Mouse (Mus musculus): ENCODE measurements around the gene Gm17604.

The Gm17604 gene

GRCm38 (mm10) chrX:165004779-165005324 is at the start of gene Gm17604:
Gene Gm17604, minus strand, starts transcription at chrX:165004829.
- no peak for DNase-seq

- no peak for DNase-seq
These were observed 45.3 kb upstream of the Gm17604 start for GRCm38 (mm10) chrX:165049929-165050328.

GRCm38 (mm10) chrX:165003141-165003540 is 1.5 kb downstream of the Gm17604 start:
- DNase-seq = no peak

- peak; percentile 65 for DNase-seq
These were observed 24.3 kb downstream of the Gm17604 start, which contains the start of the genes Mospd2 and Fancb for GRCm38 (mm10) chrX:164980193-164980775. Gene Mospd2, minus strand, starts transcription at chrX:164980375. Gene Fancb, plus strand, starts transcription at chrX:164980592.

- no peak for DNase-seq
These were observed 25.8 kb downstream of the Gm17604 start for GRCm38 (mm10) chrX:164978866-164979265.

- no peak for DNase-seq
These were observed 33.4 kb downstream of the Gm17604 start for GRCm38 (mm10) chrX:164971206-164971605.

GRCm38 (mm10) chrX:164965750-164966448 is 38.7 kb downstream of the Gm17604 start:
- no peak for DNase-seq
